Mouse (Mus musculus) kidney, postnatal 0 days (tissue): ENCODE data around the gene Umad1. TPM values are rescaled to one million over a fixed set of nuclear protein-coding genes. Genes with fewer than 3 reads are reported as not detected.

Source experiments
- ATAC-seq: fragments of 200-750 bp; cut with Nextera tagmentation; replicated peaks from 2 replicates; pipeline ENCODE4 v1.8.0; 2017; ENCODE audit warnings: low read depth, moderate number of reproducible peaks, moderate TSS enrichment, moderate library complexity; ENCODE audit not compliant: low FRiP score
- DNase-seq: peaks from one replicate; pipeline ENCODE4 v3.0.0-alpha.2; 2016; ENCODE audit warnings: low spot score
- H3K27ac ChIP-seq: fragments of 300-500 bp; sonication (generic); 2 replicates; pipeline ENCODE4 v1.5.1; 2014; ENCODE audit warnings: mild to moderate bottlenecking
- H3K27me3 ChIP-seq: fragments of 300-500 bp; sonication (generic); 2 replicates; pipeline ENCODE4 v1.6.1; 2014; ENCODE audit warnings: low read length, mixed read lengths; ENCODE audit not compliant: insufficient read depth
- H3K36me3 ChIP-seq: fragments of 300-500 bp; sonication (generic); 2 replicates; pipeline ENCODE4 v1.6.1; 2014; ENCODE audit warnings: low read length, mixed read lengths; ENCODE audit not compliant: insufficient read depth
- H3K4me1 ChIP-seq: fragments of 300-500 bp; sonication (generic); replicated peaks from 2 replicates; pipeline ENCODE4 v1.6.1; 2014; ENCODE audit warnings: antibody characterized with exemption, low read length, mixed read lengths; ENCODE audit not compliant: insufficient read depth
- H3K4me2 ChIP-seq: fragments of 300-500 bp; sonication (generic); 2 replicates; pipeline ENCODE4 v1.6.1; 2014; ENCODE audit warnings: mild to moderate bottlenecking, low read length, moderate library complexity, mixed read lengths
- H3K4me3 ChIP-seq: fragments of 300-500 bp; sonication (generic); replicated peaks from 2 replicates; pipeline ENCODE4 v1.5.1; 2014; ENCODE audit warnings: low read depth, low read length
- H3K9ac ChIP-seq: fragments of 300-500 bp; sonication (generic); 2 replicates; pipeline ENCODE4 v1.6.1; 2014; ENCODE audit warnings: low read depth, low read length
- H3K9me3 ChIP-seq: fragments of 300-500 bp; sonication (generic); replicated peaks from 2 replicates; pipeline ENCODE4 v1.6.1; 2016; ENCODE audit warnings: low read length, inconsistent platforms, mixed read lengths
- CTCF ChIP-seq: IDR thresholded peaks from 2 replicates; pipeline ENCODE4 v1.5.1; 2016; ENCODE audit warnings: antibody characterized with exemption, low read depth, mild to moderate bottlenecking, moderate library complexity
- WGBS: fragments of 180-500 bp; shearing (Covaris S2); extraction: QIAGEN DNeasy Blood & Tissue Kit; methylation state at CpG from one replicate; pipeline ENCODE4 v1.1.7; 2014; 5-methylcytosine and 5-hydroxymethylcytosine counted together
- polyA plus RNA-seq: library from polyadenylated mRNA; unstranded; fragments of >200 nt; fragmentation: Nextera tagmentation; extraction: Ambion mirVana; gene quantifications from 2 replicates; pipeline ENCODE4 v1.2.1, GENCODE M21; 2015

Umad1 gene
- polyA plus RNA-seq, 1 experiment from 2014 or later = 28.4 TPM

DNA sequence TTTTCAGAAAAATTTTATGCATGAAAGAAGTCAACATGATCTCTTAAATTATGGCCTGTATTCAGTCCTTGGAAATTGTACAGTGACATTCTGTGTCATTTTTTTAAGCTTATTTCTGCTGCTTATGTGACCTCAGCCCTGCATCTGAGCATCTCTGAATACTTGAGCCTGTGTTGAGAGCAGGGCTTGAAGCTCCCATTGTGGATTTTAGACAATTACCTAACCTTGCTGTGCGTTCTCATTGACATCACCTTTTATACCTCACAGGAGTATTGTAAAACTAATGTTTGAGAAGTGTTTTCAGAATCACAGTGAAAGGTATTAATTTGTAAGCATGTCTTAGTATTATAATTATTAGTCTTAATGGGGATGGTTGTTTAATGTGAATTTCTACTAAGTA, 140.6 kb downstream of the Umad1 start:
- no peak for TF ChIP-seq CTCF
- 85% methylated on average over 1 of the region's 1 CpGs for WGBS
- Histone ChIP-seq H3K27me3 (no peaks in the 10 kb centered on the region), H3K36me3 (no peaks in the 10 kb centered on the region), H3K4me2 (no peak overlapping the region), H3K9me3 (no peaks in the 10 kb centered on the region), H3K27ac (no peak overlapping the region), H3K4me3 (no peak overlapping the region), H3K9ac (no peak overlapping the region), H3K4me1 (no peaks in the 10 kb centered on the region)
- no peak for DNase-seq
- no peak for ATAC-seq

DNA sequence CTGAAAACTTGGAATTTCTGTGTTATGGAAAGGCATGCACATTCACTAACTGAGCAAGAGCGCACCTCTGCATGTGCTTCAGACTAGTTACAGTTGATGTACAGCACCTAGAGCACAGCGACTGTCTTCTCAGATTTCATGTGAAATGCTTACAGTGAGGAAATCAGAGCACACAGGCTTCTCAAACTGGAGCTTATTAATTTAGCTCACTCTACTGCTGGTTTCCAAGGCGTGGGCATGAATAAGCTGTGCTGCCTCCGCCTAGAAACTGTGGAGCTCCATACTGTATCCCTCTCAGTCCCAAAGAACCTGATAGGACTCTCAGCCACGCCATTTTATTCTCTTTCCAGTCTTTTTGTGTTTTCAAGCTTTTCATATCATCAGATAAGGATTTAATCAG, 144.0 kb downstream of the Umad1 start:
- H3K4me1 ChIP-seq = no peaks in the 10 kb centered on the region
- no peaks in the 10 kb centered on the region for H3K9me3 ChIP-seq
- no peaks in the 10 kb centered on the region for H3K36me3 ChIP-seq
- TF ChIP-seq CTCF = no peak
- no peak overlapping the region for H3K9ac ChIP-seq
- DNase-seq = no peak
- ATAC-seq = no peak
- no peak overlapping the region for H3K4me2 ChIP-seq
- H3K4me3 ChIP-seq = no peak overlapping the region
- WGBS = 80% methylated on average over 5 of the region's 5 CpGs
- H3K27ac ChIP-seq = no peak overlapping the region
- no peaks in the 10 kb centered on the region for H3K27me3 ChIP-seq

DNA sequence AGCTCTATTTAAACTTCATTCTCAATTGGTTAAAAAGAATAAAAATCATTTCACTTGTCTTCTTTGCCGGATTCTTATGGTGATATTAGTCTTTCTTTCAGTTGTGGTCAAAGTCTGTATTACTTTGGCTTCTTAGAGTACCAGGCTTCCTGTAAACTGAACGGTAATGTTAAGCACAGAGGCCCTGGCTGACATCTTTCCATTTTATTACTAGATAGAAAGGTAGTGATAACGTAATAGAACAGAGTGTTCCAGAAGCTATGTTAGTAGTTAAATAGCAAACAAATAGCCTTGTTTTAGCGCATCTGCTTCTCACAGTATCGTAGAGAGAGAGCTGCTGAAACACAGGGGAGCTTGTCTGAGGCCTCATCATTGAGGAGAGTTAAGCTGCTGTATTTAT, 146.8 kb downstream of the Umad1 start:
- Histone ChIP-seq H3K4me3 (no peak overlapping the region), H3K9me3 (no peaks in the 10 kb centered on the region), H3K9ac (no peak overlapping the region), H3K4me2 (no peak overlapping the region), H3K36me3 (no peaks in the 10 kb centered on the region), H3K27me3 (no peaks in the 10 kb centered on the region), H3K27ac (no peak overlapping the region), H3K4me1 (no peaks in the 10 kb centered on the region)
- no peak for ATAC-seq
- TF ChIP-seq CTCF = no peak
- no peak for DNase-seq
- WGBS = 84% methylated on average over 5 of the region's 5 CpGs

DNA sequence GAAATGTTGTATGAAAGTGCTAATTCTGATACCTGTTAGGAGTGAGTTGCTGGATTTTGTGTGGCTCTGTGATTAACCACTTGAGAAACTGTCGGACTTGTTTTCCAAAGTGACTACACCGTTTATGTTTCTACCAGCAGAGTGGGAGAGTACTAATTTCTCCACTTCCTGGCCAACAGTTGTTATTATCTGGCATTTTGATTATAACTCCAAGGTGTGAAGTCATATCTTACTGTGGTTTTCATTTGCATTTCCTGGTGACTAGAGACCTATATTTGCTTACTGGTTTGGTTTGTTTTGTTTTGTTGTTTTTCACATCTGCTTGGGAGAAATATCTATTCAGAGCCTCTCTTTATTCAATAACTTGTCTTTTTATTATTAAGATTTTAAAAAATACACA, 149.2 kb downstream of the Umad1 start:
- no peak overlapping the region for H3K4me3 ChIP-seq
- H3K4me2 ChIP-seq = no peak overlapping the region
- H3K9me3 ChIP-seq = no peaks in the 10 kb centered on the region
- H3K27me3 ChIP-seq = no peaks in the 10 kb centered on the region
- H3K9ac ChIP-seq = no peak overlapping the region
- no peaks in the 10 kb centered on the region for H3K36me3 ChIP-seq
- no peaks in the 10 kb centered on the region for H3K4me1 ChIP-seq
- no peak for TF ChIP-seq CTCF
- no peak overlapping the region for H3K27ac ChIP-seq
- no peak for DNase-seq
- 81% methylated on average over 2 of the region's 2 CpGs for WGBS
- no peak for ATAC-seq

DNA sequence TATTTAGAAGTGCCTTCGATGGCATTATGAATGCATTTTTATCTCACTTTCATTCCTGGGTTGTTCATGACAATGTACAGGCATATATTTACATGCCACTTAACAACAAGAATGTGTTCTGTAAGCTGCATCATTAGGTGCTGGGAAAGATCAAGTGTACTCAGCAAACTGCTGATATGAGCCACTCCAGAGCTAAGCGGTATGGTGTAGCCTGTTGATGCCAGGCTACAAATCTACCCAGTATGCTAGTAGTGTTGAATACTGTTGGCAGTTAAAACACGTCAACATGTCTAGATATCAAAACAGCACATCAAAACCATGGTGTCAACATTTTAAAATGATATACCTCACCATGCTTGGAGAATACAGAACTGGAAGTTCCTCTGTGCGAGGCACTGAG, 150.8 kb downstream of the Umad1 start:
- Histone ChIP-seq H3K27ac (no peak overlapping the region), H3K4me2 (no peak overlapping the region), H3K9ac (no peak overlapping the region), H3K27me3 (no peaks in the 10 kb centered on the region), H3K9me3 (no peaks in the 10 kb centered on the region), H3K36me3 (no peaks in the 10 kb centered on the region), H3K4me3 (no peak overlapping the region), H3K4me1 (no peaks in the 10 kb centered on the region)
- DNase-seq (no peak), ATAC-seq (no peak)
- 90% methylated on average over 4 of the region's 4 CpGs for WGBS
- no peak for TF ChIP-seq CTCF

DNA sequence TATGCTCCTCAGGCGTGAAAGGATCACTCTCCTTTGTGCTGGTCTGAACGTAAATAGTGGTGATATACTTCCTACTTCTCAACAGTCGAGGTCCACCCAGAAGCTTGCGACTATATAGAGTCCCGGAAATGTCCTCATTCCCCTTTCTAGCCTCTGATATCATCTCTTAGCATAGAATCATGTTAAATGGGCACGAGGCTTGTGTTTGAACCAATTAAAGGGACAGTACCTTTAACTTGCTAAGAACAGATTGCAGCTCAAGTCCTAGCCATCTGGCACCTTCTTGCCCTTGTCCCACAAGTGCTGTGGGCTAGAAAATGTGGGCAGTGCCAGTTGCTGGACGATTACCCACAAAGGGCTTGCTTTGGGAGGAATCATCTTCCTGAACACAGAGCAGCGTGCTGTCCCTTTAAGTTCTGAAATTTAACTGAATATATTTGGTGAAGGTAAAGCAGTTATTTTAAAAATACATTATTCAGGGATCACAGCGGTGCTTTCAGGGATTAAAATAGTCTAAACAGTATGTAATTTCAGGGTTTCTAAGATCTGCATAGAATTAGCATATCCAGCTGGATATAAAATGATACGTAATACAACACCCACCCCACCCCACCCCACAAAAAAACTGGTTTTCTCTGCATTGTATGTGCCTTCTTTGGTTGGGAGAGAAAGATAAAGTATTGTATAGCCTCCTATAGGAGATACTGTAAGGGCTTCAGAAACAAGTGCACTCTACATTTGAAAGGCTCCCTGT, 153.9 kb downstream of the Umad1 start:
- Histone ChIP-seq H3K4me1 (no peaks in the 10 kb centered on the region), H3K36me3 (no peaks in the 10 kb centered on the region), H3K9me3 (no peaks in the 10 kb centered on the region), H3K9ac (no peak overlapping the region), H3K27ac (no peak overlapping the region), H3K4me2 (no peak overlapping the region), H3K27me3 (no peaks in the 10 kb centered on the region), H3K4me3 (no peak overlapping the region)
- 54% methylated on average over 10 of the region's 10 CpGs for WGBS
- ATAC-seq = no peak
- no peak for DNase-seq
- TF ChIP-seq CTCF = no peak

DNA sequence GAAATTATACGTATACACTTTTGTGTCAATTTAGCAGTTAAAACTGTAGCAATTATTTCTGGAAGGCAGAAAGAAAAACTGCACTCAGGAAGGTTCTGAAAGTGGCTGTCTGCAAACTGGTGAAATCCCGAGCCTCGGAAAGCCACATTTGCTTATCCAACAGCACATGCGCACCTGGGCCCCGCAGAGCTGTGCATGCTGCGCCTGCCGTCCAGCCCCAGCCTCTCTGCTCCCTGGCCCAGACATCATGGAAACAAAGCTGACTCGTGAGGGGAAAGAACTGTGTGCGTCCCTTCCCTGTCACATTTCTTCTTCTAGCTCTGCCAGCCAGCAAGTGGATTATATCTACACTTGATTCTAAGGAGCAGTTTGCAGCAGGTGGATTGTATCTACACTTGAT, 154.9 kb downstream of the Umad1 start:
- 50% methylated on average over 9 of the region's 9 CpGs for WGBS
- 0 out of 2 replicates have a peak overlapping the region, but pooled peaks have one; percentile 28 for H3K9ac ChIP-seq

More for the DNA sequence above, 154.9 kb downstream of the Umad1 start:
- H3K27ac ChIP-seq = no peak overlapping the region
- peak overlapping the region; percentile 21; the same call in 1 of the 2 replicates for H3K4me2 ChIP-seq
- TF ChIP-seq CTCF = no peak
- H3K27me3 ChIP-seq = no peaks in the 10 kb centered on the region
- no peak for DNase-seq
- no peak overlapping the region for H3K4me3 ChIP-seq
- H3K4me1 ChIP-seq = no peaks in the 10 kb centered on the region
- ATAC-seq = no peak
- no peaks in the 10 kb centered on the region for H3K9me3 ChIP-seq
- H3K36me3 ChIP-seq = no peaks in the 10 kb centered on the region
